Mouse (Mus musculus) lung, postnatal 0 days (tissue): ENCODE results near the gene Ppm1l.

ENCODE experiments used
- CTCF ChIP-seq: IDR thresholded peaks from 2 replicates; pipeline ENCODE4 v1.5.1; 2016; ENCODE audit warnings: antibody characterized with exemption, mild to moderate bottlenecking
- EP300 ChIP-seq: IDR thresholded peaks from 2 replicates; pipeline ENCODE4 v1.6.1; 2016; ENCODE audit warnings: antibody characterized with exemption, mild to moderate bottlenecking, control low read depth

GRCm38 (mm10) chr3:69527384-69527783 is 210.7 kb downstream of the Ppm1l start:
- TF ChIP-seq CTCF, result no peak
- peak; percentile 89 for TF ChIP-seq EP300
